Mouse (Mus musculus) erythroblast, embryonic 14.5 days (primary cell): Measurements from ENCODE around the gene Tns1.

Source experiments
- GATA1 ChIP-seq: IDR thresholded peaks from 2 replicates; pipeline ENCODE4 v1.6.1; 2012; ENCODE audit warnings: low read length, inconsistent platforms, mixed read lengths
- TAL1 ChIP-seq: IDR thresholded peaks from 3 replicates; pipeline ENCODE4 v1.6.1; 2012; ENCODE audit warnings: low read length, inconsistent platforms, mixed read lengths

GRCm38 (mm10) chr1:74105660-74106059, 18.6 kb downstream of the Tns1 start:
- no peak for TF ChIP-seq TAL1
- TF ChIP-seq GATA1, result no peak
